Mouse (Mus musculus) CH12.LX (cell line): ENCODE measurements around the gene Prokr2. TPM values are rescaled to one million over a fixed set of nuclear protein-coding genes. Genes with fewer than 3 reads are reported as not detected.

Experiments
- DNase-seq: peaks from one replicate; pipeline ENCODE4 v3.0.0-alpha.2; 2013; ENCODE audit errors: extremely low read depth
- H3K27ac ChIP-seq: 2 replicates; pipeline ENCODE4 v1.5.1; 2012; ENCODE audit warnings: low read depth, mild to moderate bottlenecking, control low read depth, moderate library complexity; ENCODE audit not compliant: insufficient read depth
- H3K27me3 ChIP-seq: replicated peaks from 2 replicates; pipeline ENCODE3; 2012; ENCODE audit warnings: inconsistent platforms
- H3K36me3 ChIP-seq, 2 experiments: replicated peaks in 1 of 2; 2 replicates each; pipeline versions ENCODE3 to v1.6.1; 2012; ENCODE audit warnings: inconsistent platforms in 1 of 2, low read length in 1 of 2, mild to moderate bottlenecking in 1 of 2, mixed read lengths in 1 of 2, moderate library complexity in 1 of 2; ENCODE audit not compliant: control insufficient read depth in 1 of 2, insufficient read depth in 1 of 2
- H3K4me1 ChIP-seq, 2 experiments: 2 replicates each; pipeline ENCODE4 v1.6.1; 2012; ENCODE audit warnings: inconsistent platforms in 1 of 2, moderate library complexity in 1 of 2; ENCODE audit not compliant: insufficient read depth in 2 of 2, control insufficient read depth in 1 of 2
- H3K4me2 ChIP-seq: 2 replicates; pipeline ENCODE4 v1.6.1; 2012; ENCODE audit warnings: low read depth, mild to moderate bottlenecking, control low read depth; ENCODE audit not compliant: poor library complexity, insufficient read depth, severe bottlenecking
- H3K4me3 ChIP-seq, 3 experiments: fragments of 150-350 bp in 1 of 3; sonication (generic) in 1 of 3; replicated peaks in 1 of 3; 2 replicates each; pipeline versions ENCODE3 to v1.5.1; 2011 to 2012; ENCODE audit warnings: low read depth in 2 of 3, low read length in 2 of 3, mild to moderate bottlenecking in 2 of 3, moderate library complexity in 2 of 3, control low read depth in 1 of 3, improper control_type of control experiment in 1 of 3, inconsistent platforms in 1 of 3, mixed read lengths in 1 of 3; ENCODE audit not compliant: poor library complexity in 1 of 3
- H3K79me2 ChIP-seq: replicated peaks from 2 replicates; pipeline ENCODE4 v1.6.1; 2012; ENCODE audit warnings: mild to moderate bottlenecking, moderate library complexity; ENCODE audit not compliant: control insufficient read depth, poor library complexity, insufficient read depth, severe bottlenecking; ENCODE audit errors: extremely low read depth
- H3K9ac ChIP-seq: 2 replicates; pipeline ENCODE4 v1.6.1; 2012; ENCODE audit warnings: low read depth, mild to moderate bottlenecking, control low read depth, moderate library complexity; ENCODE audit not compliant: insufficient read depth
- H3K9me3 ChIP-seq: replicated peaks from 2 replicates; pipeline ENCODE3; 2012; ENCODE audit warnings: low read length, inconsistent platforms, mixed read lengths
- BHLHE40 ChIP-seq: IDR thresholded peaks from 2 replicates; pipeline ENCODE4 v1.6.1; 2011; ENCODE audit warnings: mild to moderate bottlenecking, low read depth, low read length, improper control_type of control experiment
- CHD2 ChIP-seq: IDR thresholded peaks from 2 replicates; pipeline ENCODE4 v1.6.1; 2011; ENCODE audit warnings: low read length, improper control_type of control experiment
- E2F4 ChIP-seq: IDR thresholded peaks from 2 replicates; pipeline ENCODE4 v1.6.1; 2011; ENCODE audit warnings: low read depth, low read length, improper control_type of control experiment; ENCODE audit not compliant: insufficient replicate concordance
- EP300 ChIP-seq: IDR thresholded peaks from 2 replicates; pipeline ENCODE4 v1.6.1; 2011; ENCODE audit warnings: low read length, improper control_type of control experiment
- GABPA ChIP-seq: IDR thresholded peaks from 2 replicates; pipeline ENCODE4 v1.6.1; 2012; ENCODE audit warnings: low read depth, low read length, improper control_type of control experiment, inconsistent platforms; ENCODE audit not compliant: insufficient replicate concordance
- JUN ChIP-seq: IDR thresholded peaks from 2 replicates; pipeline ENCODE4 v1.6.1; 2011; ENCODE audit warnings: low read depth, mild to moderate bottlenecking, low read length, improper control_type of control experiment, moderate library complexity; ENCODE audit not compliant: insufficient read depth
- JUND ChIP-seq: conservative IDR thresholded peaks from 2 replicates; pipeline ENCODE4 v1.6.1; 2011; ENCODE audit warnings: low read depth, low read length, improper control_type of control experiment
- KAT2A ChIP-seq: IDR thresholded peaks from 2 replicates; pipeline ENCODE4 v1.6.1; 2012; ENCODE audit warnings: low read length, improper control_type of control experiment, inconsistent platforms; ENCODE audit not compliant: insufficient replicate concordance
- MAZ ChIP-seq: IDR thresholded peaks from 2 replicates; pipeline ENCODE4 v1.6.1; 2012; ENCODE audit warnings: low read depth, mild to moderate bottlenecking, inconsistent platforms, low read length, improper control_type of control experiment, moderate library complexity
- MEF2A ChIP-seq: IDR thresholded peaks from 2 replicates; pipeline ENCODE4 v1.6.1; 2014; ENCODE audit warnings: low read depth, mild to moderate bottlenecking, inconsistent platforms, low read length, improper control_type of control experiment, borderline replicate concordance
- MYC ChIP-seq: IDR thresholded peaks from 2 replicates; pipeline ENCODE4 v1.6.1; 2011; ENCODE audit warnings: low read depth, mild to moderate bottlenecking, improper control_type of control experiment, low read length
- NRF1 ChIP-seq: IDR thresholded peaks from 2 replicates; pipeline ENCODE4 v1.6.1; 2014; ENCODE audit warnings: low read depth, mild to moderate bottlenecking, inconsistent platforms, low read length, improper control_type of control experiment, moderate library complexity
- PAX5 ChIP-seq: IDR thresholded peaks from 2 replicates; pipeline ENCODE4 v1.6.1; 2012; ENCODE audit warnings: low read length, inconsistent platforms, mixed read lengths
- POLR2A ChIP-seq: IDR thresholded peaks from 2 replicates; pipeline ENCODE4 v1.6.1; 2011; ENCODE audit warnings: low read depth, mild to moderate bottlenecking, improper control_type of control experiment, low read length
- POLR2AphosphoS2 ChIP-seq: IDR thresholded peaks from 2 replicates; pipeline ENCODE4 v1.6.1; 2011; ENCODE audit warnings: low read depth, low read length, improper control_type of control experiment
- RCOR1 ChIP-seq: conservative IDR thresholded peaks from 2 replicates; pipeline ENCODE4 v1.6.1; 2012; ENCODE audit warnings: low read depth, mild to moderate bottlenecking, inconsistent platforms, low read length, improper control_type of control experiment
- SIN3A ChIP-seq: IDR thresholded peaks from 2 replicates; pipeline ENCODE4 v1.6.1; 2012; ENCODE audit warnings: low read length, improper control_type of control experiment, inconsistent platforms
- SMC3 ChIP-seq: IDR thresholded peaks from 2 replicates; pipeline ENCODE4 v1.6.1; 2011; ENCODE audit warnings: low read depth, low read length, improper control_type of control experiment
- TBP ChIP-seq: conservative IDR thresholded peaks from 2 replicates; pipeline ENCODE4 v1.6.1; 2011; ENCODE audit warnings: low read depth, low read length, improper control_type of control experiment
- TCF12 ChIP-seq: IDR thresholded peaks from 2 replicates; pipeline ENCODE4 v1.6.1; 2014; ENCODE audit warnings: low read depth, mild to moderate bottlenecking, inconsistent platforms, low read length, improper control_type of control experiment
- USF1 ChIP-seq: IDR thresholded peaks from 2 replicates; pipeline ENCODE4 v1.6.1; 2014; ENCODE audit warnings: low read depth, mild to moderate bottlenecking, inconsistent platforms, low read length, improper control_type of control experiment
- ZKSCAN1 ChIP-seq: IDR thresholded peaks from 2 replicates; pipeline ENCODE4 v1.6.1; 2012; ENCODE audit warnings: low read depth, inconsistent platforms, low read length, improper control_type of control experiment, borderline replicate concordance
- ZMIZ1 ChIP-seq: IDR thresholded peaks from 2 replicates; pipeline ENCODE4 v1.6.1; 2012; ENCODE audit warnings: low read depth, mild to moderate bottlenecking, inconsistent platforms, low read length, improper control_type of control experiment
- dilution Hi-C: fragments of 300-500 bp; cut with MboI; formaldehyde crosslinking; loops from 2 replicates; pipeline ENCODE4 v1.14.3; 2020; ENCODE audit warnings: low sequenced_read_pairs; ENCODE audit not compliant: extremely low pct_unique_long_range_greater_than_20kb, extremely low pct_ligation_motif_present
- in situ Hi-C: fragments of 300-500 bp; cut with MboI; formaldehyde crosslinking; loops from 3 replicates; pipeline ENCODE4 v1.14.3; 2019; ENCODE audit warnings: low sequenced_read_pairs, low pct_ligation_motif_present, low pct_unique_long_range_greater_than_20kb, mixed read lengths
- polyA plus RNA-seq: library from polyadenylated mRNA; unstranded; fragments of >175 nt; gene quantifications from 2 replicates; pipeline ENCODE4 v1.2.1, GENCODE M21; 2012; ENCODE audit warnings: low read depth; ENCODE audit not compliant: insufficient read length
- total RNA-seq, 2 experiments: library from RNA; depleted of rRNA; stranded (reverse); fragments of 300-350 nt in 1 of 2; fragments of >200 nt in 1 of 2; gene quantifications; 2 replicates each; pipeline ENCODE4 v1.2.3; 2012 to 2014

The Prokr2 gene
- total and polyA plus RNA-seq, 3 experiments: 0.04 TPM; not detected in 2

GRCm38 (mm10) chr2:132384511-132385193 is 595 bp downstream of the Prokr2 start:
- H3K4me2 ChIP-seq: peak overlapping the region; percentile 82
- in situ Hi-C loops (no loop called here), dilution Hi-C loops (no loop called here)
- DNase-seq: no peak
- TF ChIP-seq ZKSCAN1: no peak
- TF ChIP-seq POLR2AphosphoS2: no peak
- TF ChIP-seq BHLHE40: no peak
- TF ChIP-seq MAZ: no peak
- no peak for TF ChIP-seq SMC3
- no peak for TF ChIP-seq JUND
- no peak for TF ChIP-seq EP300
- no peak for TF ChIP-seq USF1
- no peak for TF ChIP-seq RCOR1
- no peak for TF ChIP-seq MEF2A
- H3K4me3 ChIP-seq: peak overlapping the region in 1 of 3 experiments; percentile 44
- no peaks in the 10 kb centered on the region for H3K9me3 ChIP-seq
- H3K27me3 ChIP-seq: no peaks in the 10 kb centered on the region
- H3K27ac ChIP-seq: no peak overlapping the region
- H3K36me3 ChIP-seq: no peaks in the 10 kb centered on the region
- H3K79me2 ChIP-seq: no peaks in the 10 kb centered on the region
- peaks cover 7 to 16% of the 10 kb centered on the region in 2 experiments for H3K4me1 ChIP-seq
- H3K9ac ChIP-seq: no peak overlapping the region

DNA sequence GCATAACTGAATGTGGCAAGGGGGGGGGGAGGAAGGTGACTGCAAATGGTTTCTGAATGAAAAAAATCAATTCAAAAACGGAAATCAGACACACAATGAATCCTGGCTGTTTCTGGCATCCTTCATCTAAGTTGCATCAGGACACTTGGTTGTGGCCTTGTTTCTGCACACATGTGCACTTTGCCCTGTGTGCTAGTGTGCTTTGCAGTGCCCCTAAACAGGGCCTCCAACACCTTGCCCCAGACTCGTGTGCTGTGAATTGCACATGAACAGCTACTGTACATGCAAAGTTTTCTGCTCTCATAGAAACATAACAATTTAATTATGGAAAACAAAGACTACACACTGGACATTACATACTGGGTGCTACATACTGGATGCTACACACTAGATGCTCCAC is 2.9 kb downstream of the Prokr2 start:
- no peak overlapping the region for H3K4me3 ChIP-seq
- dilution Hi-C loops: no loop called here
- H3K9ac ChIP-seq: no peak overlapping the region
- no peak overlapping the region for H3K4me2 ChIP-seq
- H3K4me1 ChIP-seq: peaks cover 14 to 36% of the 10 kb centered on the region in 2 experiments
- H3K79me2 ChIP-seq: no peaks in the 10 kb centered on the region
- no peaks in the 10 kb centered on the region for H3K9me3 ChIP-seq
- H3K27ac ChIP-seq: no peak overlapping the region
- in situ Hi-C loops: no loop called here
- H3K27me3 ChIP-seq: no peaks in the 10 kb centered on the region
- no peaks in the 10 kb centered on the region for H3K36me3 ChIP-seq
- TF ChIP-seq USF1 (no peak), MYC (no peak), MEF2A (no peak), JUN (no peak), EP300 (no peak), SIN3A (no peak), CHD2 (no peak), POLR2A (no peak), GABPA (no peak), TBP (no peak), TCF12 (no peak), E2F4 (no peak), MAZ (no peak), POLR2AphosphoS2 (no peak), NRF1 (no peak), JUND (no peak), ZMIZ1 (no peak), PAX5 (no peak), KAT2A (no peak)
- DNase-seq: no peak
